Comparison of ENCODE assay signal across 8 mouse cellular contexts in genomic region chr12:29701731-29702316, GRCm38 (mm10).
A peak's percentile ranks its signal among the peaks of the same experiment; 100 is the strongest.
DNase-seq lines count a peak whose midpoint lies in the region; TF ChIP-seq lines count a peak whose summit lies in the region.

No protein-coding gene starts in this region.

- intact Hi-C loops in gastrocnemius, postnatal 14 days (cut with DNase I; ENCODE audit: low total_unique reads) = no loop called here

- TF ChIP-seq POLR2A in brain, embryonic 14.5 days (IDR thresholded peaks at IDR 0.05; ENCODE audit: borderline replicate concordance, extremely low read depth, insufficient read depth, insufficient read length, poor library complexity, severe bottlenecking) = no peak

- peak; percentile 20 for DNase-seq in Muller cell, postnatal 12 days (ENCODE audit: inconsistent ontology term)
- DNase-seq in brain, embryonic 14.5 days (ENCODE audit: low read depth) = peak; percentile 57
- DNase-seq in gastrocnemius, postnatal 14 days = peak; percentile 78
- DNase-seq in mesoderm, embryonic 11.5 days (ENCODE audit: low read depth, low spot score) = peak; percentile 54
- DNase-seq in frontal cortex, postnatal 25 days (ENCODE audit: low spot score in 2 of 2) = no peak
- DNase-seq in ovary, postnatal 36 days (ENCODE audit: low spot score) = no peak
- no peak for DNase-seq in adrenal gland, adult (ENCODE audit: inconsistent age in 2 of 2, low spot score in 1 of 2)
- no peak for DNase-seq in adrenal gland, adult 8-10 months

- TF ChIP-seq CTCF in brain, embryonic 14.5 days (IDR thresholded peaks at IDR 0.05; ENCODE audit: borderline replicate concordance, extremely low read depth, insufficient read depth, insufficient read length) = no peak

Comparison
In these comparisons a context has a peak if more than half of its experiments do, and no peak if none do; other contexts are left out.
1. DNase-seq: peak in Muller cell, postnatal 12 days (single experiment), brain, embryonic 14.5 days (single experiment), gastrocnemius, postnatal 14 days (single experiment) and mesoderm, embryonic 11.5 days (single experiment); none in frontal cortex, postnatal 25 days (0 of 2), ovary, postnatal 36 days (single experiment), adrenal gland, adult (0 of 2) and adrenal gland, adult 8-10 months (single experiment).